Mouse (Mus musculus): Measurements from ENCODE around the gene Slc4a8. TPM values are rescaled to one million over a fixed set of nuclear protein-coding genes. Genes with fewer than 3 reads are reported as not detected.
A peak's percentile ranks its signal among the peaks of the same experiment; 100 is the strongest.
"Not testable (repeated sequence)": the region's sequence is repeated elsewhere in the genome, so short reads cannot be mapped to it uniquely, and the experiment has no call there.

The Slc4a8 gene
- polyA plus RNA-seq, 1 experiment from 2014 or later, result 9.7 TPM

DNA sequence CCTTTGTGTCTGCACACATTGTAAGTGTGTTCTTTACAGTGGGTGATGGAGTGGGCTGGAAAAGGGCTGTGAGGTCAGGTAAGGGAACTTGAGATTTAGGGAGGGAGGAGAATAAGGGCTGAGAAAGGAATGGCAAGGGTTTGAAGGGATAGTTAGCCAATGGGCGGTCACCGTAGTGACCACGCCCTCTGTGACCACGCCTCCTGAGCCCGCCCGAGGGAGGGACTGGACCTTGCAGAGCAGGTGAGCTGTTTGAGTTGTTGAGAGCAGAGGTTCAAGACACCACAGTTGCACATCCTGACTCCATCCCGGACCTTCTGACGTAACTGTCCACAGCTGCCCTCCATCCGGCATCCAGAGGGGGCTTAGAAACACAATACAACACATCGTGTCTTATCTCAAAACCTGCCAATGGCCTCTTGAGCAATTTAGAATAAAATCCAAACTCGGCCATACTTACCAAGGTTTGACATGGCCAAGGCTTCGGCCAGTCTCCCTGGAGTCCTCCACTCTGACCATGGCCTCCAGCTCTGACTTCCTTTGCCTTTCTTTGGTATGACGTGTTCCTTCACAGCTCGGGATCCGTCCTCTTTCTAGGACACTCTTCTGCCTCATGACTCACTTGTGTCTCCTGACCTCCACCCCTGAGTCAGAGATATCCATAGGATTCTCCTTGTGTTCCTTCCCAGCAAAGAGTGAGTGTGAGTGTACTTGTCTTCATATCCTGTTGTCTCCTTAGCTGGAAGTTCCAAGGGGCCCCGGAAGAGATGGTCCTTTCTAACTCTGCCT, 2.8 kb downstream of the Slc4a8 start:
- DNase-seq (ENCODE audit: low spot score), result no peak
- Histone ChIP-seq H3K36me3 (no peaks in the 10 kb centered on the region), H3K9me3 (replicated peaks) (no peaks in the 10 kb centered on the region), H3K4me3 (no peak overlapping the region), H3K4me1 (peaks cover 31% of the 10 kb centered on the region), H3K27ac (no peak overlapping the region), H3K27me3 (ENCODE audit: low read depth, poor library complexity, severe bottlenecking) (peaks cover 24% of the 10 kb centered on the region)
- 75% methylated on average over 16 of the region's 16 CpGs for WGBS

DNA sequence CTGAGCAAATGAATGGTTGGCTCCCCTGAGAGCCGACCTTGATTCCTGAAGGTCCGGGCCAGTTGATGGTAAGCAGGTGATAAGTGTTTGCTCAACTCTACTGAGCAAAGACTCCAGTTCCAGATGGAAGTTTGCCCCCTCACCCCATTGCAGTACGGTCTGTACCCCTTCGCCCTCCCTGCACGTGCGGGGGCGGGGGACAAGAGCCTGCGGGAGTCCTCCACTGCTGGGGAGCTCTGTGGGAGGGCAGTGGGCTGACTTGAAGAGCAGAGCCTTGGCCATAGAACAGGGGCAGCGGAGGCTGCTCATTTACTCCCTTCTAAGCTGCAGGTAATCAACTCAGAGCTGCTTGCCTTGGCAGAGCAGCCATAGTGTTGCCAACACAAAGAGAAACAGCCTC, 5.3 kb downstream of the Slc4a8 start:
- H3K36me3 ChIP-seq, result no peaks in the 10 kb centered on the region
- H3K4me1 ChIP-seq, result peaks cover 16% of the 10 kb centered on the region
- H3K9me3 ChIP-seq (replicated peaks), result no peaks in the 10 kb centered on the region
- DNase-seq (ENCODE audit: low spot score), result no peak
- H3K27ac ChIP-seq, result no peak overlapping the region
- peaks cover 23% of the 10 kb centered on the region for H3K27me3 ChIP-seq (ENCODE audit: low read depth, poor library complexity, severe bottlenecking)
- 76% methylated on average over 9 of the region's 9 CpGs for WGBS
- H3K4me3 ChIP-seq, result no peak overlapping the region

DNA sequence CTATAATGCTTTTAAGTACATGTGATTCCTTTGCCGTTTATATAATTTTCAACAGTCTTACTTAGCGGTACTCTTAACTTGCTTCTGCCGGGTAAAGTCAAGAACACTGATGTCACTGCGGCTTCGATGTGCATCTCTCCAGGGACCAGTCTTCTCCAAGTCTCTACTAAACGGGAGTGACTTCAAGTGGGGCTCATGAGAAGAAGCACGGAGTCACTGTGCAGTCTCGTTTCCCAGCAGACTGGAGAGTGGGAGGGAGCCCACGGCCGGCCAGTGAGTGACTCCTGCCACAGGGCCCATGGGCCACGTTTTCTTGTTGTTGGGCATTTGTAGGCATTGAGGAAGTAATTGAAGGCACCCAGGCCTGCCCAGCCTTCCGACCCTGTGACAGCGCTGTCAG, 6.3 kb downstream of the Slc4a8 start:
- Histone ChIP-seq H3K27me3 (ENCODE audit: low read depth, poor library complexity, severe bottlenecking) (peaks cover 13% of the 10 kb centered on the region), H3K9me3 (replicated peaks) (no peaks in the 10 kb centered on the region)
- 90% methylated on average over 13 of the region's 13 CpGs for WGBS

DNA sequence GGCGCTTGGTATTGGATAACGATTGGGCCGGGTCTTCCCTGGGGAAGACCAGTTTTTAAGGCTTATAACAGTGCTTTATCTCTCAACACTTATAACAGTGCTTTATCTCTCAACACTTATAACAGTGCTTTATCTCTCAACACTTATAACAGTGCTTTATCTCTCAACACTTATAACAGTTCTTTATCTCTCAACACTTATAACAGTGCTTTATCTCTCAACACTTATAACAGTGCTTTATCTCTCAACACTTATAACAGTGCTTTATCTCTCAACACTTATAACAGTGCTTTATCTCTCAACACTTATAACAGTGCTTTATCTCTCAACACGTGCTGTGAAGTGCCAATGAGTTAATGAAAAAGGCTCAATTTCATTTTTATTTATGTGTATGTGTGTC, 7.5 kb downstream of the Slc4a8 start:
- H3K4me1 ChIP-seq; DNase-seq (ENCODE audit: low spot score): not testable (repeated sequence)
- WGBS, result 87% methylated on average over 4 of the region's 4 CpGs

More for the DNA sequence above, 6.3 kb downstream of the Slc4a8 start:
- no peaks in the 10 kb centered on the region for H3K36me3 ChIP-seq
- peaks cover 6% of the 10 kb centered on the region; the same call in 1 of the 2 replicates for H3K4me1 ChIP-seq
- no peak for DNase-seq (ENCODE audit: low spot score)
- no peak overlapping the region for H3K27ac ChIP-seq
- H3K4me3 ChIP-seq, result no peak overlapping the region

DNA sequence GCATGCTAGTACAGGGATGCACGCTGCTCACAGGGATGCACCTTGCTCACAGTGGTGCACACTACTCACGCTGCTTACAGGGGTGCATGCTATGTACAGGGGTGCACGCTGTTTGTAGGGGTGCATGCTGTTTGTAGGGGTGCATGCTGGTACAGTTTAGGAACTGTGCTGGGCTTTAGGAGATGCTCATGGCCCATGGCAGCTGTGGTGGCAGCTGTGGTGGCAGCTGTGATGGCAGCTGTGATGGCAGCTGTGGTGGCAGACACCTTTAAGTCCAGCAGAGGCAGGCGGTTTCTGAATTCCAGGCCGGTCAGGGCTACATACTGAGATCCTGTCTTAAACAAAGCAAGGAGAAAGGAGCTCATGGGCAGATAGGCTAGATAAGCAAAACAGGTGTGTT, 8.8 kb downstream of the Slc4a8 start:
- H3K4me1 ChIP-seq, result peaks cover 14% of the 10 kb centered on the region
- 97% methylated on average over 5 of the region's 5 CpGs for WGBS
- H3K4me3 ChIP-seq, result no peak overlapping the region
- H3K9me3 ChIP-seq (replicated peaks), result no peaks in the 10 kb centered on the region
- DNase-seq (ENCODE audit: low spot score), result no peak
- H3K36me3 ChIP-seq, result no peaks in the 10 kb centered on the region
- H3K27me3 ChIP-seq (ENCODE audit: low read depth, poor library complexity, severe bottlenecking), result no peaks in the 10 kb centered on the region
- H3K27ac ChIP-seq, result no peak overlapping the region

More for the DNA sequence above, 7.5 kb downstream of the Slc4a8 start:
- not testable (repeated sequence) for H3K36me3 ChIP-seq; H3K9me3 ChIP-seq (replicated peaks); H3K27me3 ChIP-seq (ENCODE audit: low read depth, poor library complexity, severe bottlenecking); H3K27ac ChIP-seq; H3K4me3 ChIP-seq

DNA sequence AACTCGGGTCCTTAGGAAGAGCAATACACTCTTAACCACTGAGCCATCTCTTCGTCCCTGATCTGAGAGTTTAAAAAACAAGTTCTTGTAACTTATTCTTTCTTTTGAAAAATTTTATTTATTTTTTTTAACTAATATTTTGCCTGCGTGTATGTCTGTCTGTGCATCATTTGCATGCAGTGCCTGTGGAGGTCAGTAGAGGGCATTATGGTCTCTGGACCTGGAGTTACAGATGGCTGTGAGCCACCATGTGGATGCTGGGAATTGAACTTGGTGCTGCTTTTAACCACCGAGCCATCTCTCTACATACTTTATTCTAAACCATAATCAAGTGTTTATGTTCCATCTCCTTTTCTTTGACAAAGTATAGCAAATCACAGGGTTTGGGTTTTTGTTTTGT, 11.1 kb downstream of the Slc4a8 start:
- whole genome bisulfite sequencing, result 89% methylated on average over 4 of the region's 4 CpGs
- H3K9me3 ChIP-seq (replicated peaks), result no peaks in the 10 kb centered on the region
- no peaks in the 10 kb centered on the region for H3K36me3 ChIP-seq
- H3K4me1 ChIP-seq, result peaks cover 35% of the 10 kb centered on the region
- no peak overlapping the region for H3K4me3 ChIP-seq
- no peak overlapping the region for H3K27ac ChIP-seq
- no peaks in the 10 kb centered on the region for H3K27me3 ChIP-seq (ENCODE audit: low read depth, poor library complexity, severe bottlenecking)
- DNase-seq (ENCODE audit: low spot score), result no peak

DNA sequence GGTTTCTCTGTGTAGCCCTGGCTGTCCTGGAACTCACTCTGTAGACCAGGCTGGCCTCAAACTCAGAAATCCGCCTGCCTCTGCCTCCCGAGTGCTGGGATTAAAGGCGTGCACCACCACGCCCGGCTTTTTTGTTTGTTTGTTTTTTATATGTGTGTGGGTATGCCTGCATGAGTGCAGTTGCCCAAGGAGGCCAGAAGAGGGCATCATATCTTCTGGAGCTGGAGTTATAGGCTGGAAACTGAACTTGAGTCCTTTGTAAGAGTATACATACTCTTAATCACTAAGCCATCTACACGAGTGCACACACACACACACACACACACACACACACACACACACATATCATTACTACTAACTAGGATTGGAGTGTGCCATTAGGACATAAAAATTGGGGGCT, 12.3 kb downstream of the Slc4a8 start:
- not testable (repeated sequence) for DNase-seq (ENCODE audit: low spot score); H3K27me3 ChIP-seq (ENCODE audit: low read depth, poor library complexity, severe bottlenecking); H3K36me3 ChIP-seq; H3K9me3 ChIP-seq (replicated peaks); H3K27ac ChIP-seq; H3K4me3 ChIP-seq
- WGBS, result 95% methylated on average over 6 of the region's 6 CpGs
- peaks cover 44% of the 10 kb centered on the region for H3K4me1 ChIP-seq

DNA sequence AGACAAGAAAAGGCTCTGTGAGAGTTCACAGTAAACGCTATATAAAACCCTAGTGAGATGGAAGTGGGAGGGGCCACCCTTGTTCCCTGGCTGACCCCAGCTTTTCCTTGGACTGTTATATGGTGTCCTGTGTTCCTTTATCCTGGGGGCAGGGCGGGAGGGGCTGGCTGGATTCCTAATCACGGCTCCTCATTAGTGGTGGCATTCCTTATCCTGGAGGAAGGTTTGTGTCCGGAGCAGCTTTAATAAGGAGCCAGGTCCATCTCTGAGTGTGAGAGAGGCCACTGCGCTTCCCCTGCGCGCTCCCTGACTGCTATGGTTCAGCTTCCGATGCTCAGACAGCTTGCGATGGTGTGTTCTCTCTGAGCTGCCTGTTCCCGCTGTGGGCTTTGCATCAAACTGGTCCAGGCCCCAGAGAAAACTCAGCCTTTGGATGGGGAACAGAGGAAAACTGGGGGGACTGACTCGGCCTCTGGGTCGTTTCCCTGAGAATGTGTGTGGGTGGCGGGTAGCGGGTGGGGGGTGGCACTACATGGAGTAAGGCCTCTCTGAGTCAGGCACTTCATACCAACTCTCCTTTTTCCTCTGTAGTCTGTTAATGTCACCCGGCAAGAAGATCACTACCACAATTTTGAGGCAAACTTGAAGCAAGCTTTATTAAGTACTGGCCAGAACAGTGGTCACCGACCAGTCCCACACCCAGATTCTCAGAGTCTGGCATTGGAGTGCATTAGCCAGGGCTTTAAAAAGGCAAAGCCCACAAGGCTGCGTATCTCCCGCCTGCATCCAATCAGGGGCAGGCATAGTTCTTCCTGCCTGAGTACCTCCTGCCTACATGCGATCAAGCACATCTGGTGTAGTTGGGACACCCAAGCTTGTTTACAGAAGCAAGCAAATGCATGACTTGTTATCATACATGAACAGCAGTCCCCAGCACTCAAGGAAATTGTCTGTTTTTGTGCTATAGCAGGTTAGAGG, 13.9 kb downstream of the Slc4a8 start:
- Histone ChIP-seq H3K27me3 (ENCODE audit: low read depth, poor library complexity, severe bottlenecking) (no peaks in the 10 kb centered on the region), H3K27ac (peak overlapping the region; percentile 37)

DNA sequence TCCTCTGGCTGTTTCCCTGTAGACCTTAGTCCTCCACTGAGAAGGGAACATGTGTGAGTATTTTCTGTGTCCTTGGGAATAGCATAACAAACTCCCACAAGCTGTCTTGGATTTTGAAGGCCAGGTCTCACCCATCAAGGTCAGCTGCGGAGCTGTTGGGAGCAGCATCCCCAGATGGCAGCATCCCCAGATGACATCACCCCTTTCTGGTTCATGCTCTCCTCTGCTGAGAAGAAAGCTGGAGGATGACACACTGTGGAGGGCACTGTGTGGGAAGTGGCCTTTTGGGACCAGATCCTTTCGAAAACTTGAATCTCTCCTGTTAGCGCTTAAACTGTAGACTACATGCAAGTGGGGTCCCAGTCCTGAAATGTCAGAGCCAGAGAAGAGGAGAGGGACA, 14.9 kb downstream of the Slc4a8 start:
- Histone ChIP-seq H3K4me3 (no peak overlapping the region), H3K27me3 (ENCODE audit: low read depth, poor library complexity, severe bottlenecking) (no peaks in the 10 kb centered on the region), H3K27ac (peak overlapping the region; percentile 6), H3K36me3 (no peaks in the 10 kb centered on the region), H3K4me1 (peaks cover 59% of the 10 kb centered on the region), H3K9me3 (replicated peaks) (no peaks in the 10 kb centered on the region)
- no peak for DNase-seq (ENCODE audit: low spot score)
- WGBS, result 95% methylated on average over 3 of the region's 3 CpGs

More for the DNA sequence above, 13.9 kb downstream of the Slc4a8 start:
- H3K9me3 ChIP-seq (replicated peaks), result no peaks in the 10 kb centered on the region
- WGBS, result 39% methylated on average over 19 of the region's 19 CpGs
- no peak overlapping the region for H3K4me3 ChIP-seq
- DNase-seq (ENCODE audit: low spot score), result peak; percentile 44
- no peaks in the 10 kb centered on the region for H3K36me3 ChIP-seq
- peaks cover 52% of the 10 kb centered on the region for H3K4me1 ChIP-seq

DNA sequence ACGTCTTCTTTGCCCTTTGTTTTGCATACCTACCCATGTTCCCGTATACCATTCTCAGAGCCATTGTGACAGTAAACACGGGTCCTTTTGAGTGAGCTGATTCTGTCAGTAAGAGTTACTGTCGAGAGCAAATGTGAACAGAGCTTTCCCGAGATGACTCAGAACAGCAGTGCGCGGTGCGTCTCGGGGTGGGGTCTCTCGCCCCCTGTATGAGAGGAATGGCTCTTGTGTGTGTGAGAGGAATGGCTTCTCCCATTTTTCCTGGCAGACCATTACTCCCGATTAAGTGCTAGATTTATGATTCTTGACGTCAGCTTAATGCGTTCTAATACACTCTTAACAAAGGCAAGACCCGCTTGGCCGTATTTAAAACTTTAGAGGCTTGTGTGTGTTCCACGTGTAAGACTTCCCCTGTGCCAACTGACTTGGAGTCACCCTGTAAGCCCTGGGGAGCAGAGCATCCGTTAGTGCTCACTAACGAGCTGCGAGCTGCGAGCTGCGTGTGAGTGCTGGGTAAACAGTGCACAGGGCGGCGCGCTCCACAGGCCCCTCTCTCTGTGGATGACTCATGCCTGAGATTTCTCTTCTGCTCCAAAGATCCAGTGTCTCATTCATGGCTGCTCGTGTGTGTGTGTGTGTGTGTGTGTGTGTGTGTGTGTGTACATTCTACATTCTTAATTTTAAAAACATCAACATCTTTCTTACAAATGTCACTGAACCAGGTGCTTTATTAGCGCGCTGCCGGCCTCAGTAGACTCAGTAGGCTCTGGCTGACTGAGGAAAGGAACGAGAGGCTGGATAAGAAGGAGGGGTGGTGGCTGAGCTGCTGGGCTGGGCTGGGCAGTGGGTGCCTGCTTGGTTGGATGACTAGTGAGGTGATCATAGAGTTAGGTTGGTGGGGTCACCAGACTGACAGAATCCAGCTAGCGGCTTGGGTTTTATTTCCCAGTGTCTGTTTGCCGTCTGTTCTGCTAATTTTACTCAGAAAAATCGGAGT, 15.8 kb downstream of the Slc4a8 start:
- Histone ChIP-seq H3K4me1 (peaks cover 59% of the 10 kb centered on the region), H3K27ac (peak overlapping the region; percentile 33; the same call in 1 of the 2 replicates), H3K36me3 (no peaks in the 10 kb centered on the region), H3K27me3 (ENCODE audit: low read depth, poor library complexity, severe bottlenecking) (no peaks in the 10 kb centered on the region), H3K4me3 (no peak overlapping the region), H3K9me3 (replicated peaks) (no peaks in the 10 kb centered on the region)
- DNase-seq (ENCODE audit: low spot score), result no peak
- WGBS, result 54% methylated on average over 32 of the region's 32 CpGs

DNA sequence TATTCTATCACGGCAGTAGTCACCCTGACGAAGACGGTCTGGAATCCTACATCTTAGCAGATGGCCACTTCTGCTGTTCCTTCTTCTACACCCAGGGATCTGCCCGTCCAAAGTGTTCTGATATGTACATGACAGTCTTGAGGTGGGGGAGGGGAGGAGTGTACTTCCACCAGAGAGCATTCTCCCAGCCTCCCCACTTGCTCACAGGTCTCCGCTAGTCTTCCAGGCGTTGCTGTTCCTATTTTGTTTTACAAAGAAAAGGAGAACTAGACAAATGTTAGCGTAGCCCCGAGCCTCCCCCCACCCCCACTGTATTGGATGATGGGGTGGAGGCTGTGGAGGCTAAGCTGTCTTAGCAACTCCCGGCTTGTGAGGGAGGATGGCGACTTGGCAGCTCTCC, 18.3 kb downstream of the Slc4a8 start:
- no peaks in the 10 kb centered on the region for H3K9me3 ChIP-seq (replicated peaks)
- DNase-seq (ENCODE audit: low spot score), result no peak
- 74% methylated on average over 10 of the region's 10 CpGs for WGBS
- H3K4me1 ChIP-seq, result peaks cover 52% of the 10 kb centered on the region
- no peak overlapping the region for H3K27ac ChIP-seq
- peaks cover 10% of the 10 kb centered on the region for H3K36me3 ChIP-seq
- H3K4me3 ChIP-seq, result no peak overlapping the region
- no peaks in the 10 kb centered on the region for H3K27me3 ChIP-seq (ENCODE audit: low read depth, poor library complexity, severe bottlenecking)
